Comparison of ENCODE assay signal across 16 mouse cellular contexts in the genomic region with DNA sequence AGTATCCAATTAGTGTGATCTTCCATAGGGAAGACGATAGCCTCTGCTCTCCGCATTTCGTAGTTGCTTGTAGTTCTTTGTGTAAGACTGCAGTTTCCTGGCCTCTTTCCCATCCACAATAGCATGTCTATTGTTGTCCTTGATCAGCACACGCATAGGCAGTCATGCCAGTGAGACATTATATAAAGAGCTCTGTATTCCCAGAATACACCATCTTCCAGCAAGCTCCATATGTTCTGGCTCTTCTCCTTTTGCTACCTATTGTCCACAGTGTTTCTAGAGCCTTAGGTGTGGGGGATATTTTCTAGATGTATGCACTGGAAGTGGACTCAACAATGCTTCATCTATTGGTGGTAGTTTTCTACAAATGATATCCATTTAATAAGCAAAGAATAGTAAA.
DNase-seq lines count a peak whose midpoint lies in the region; TF ChIP-seq lines count a peak whose summit lies in the region.
"Had no signal": no experiment of that assay in that cellular context is flagged by ENCODE, and none has a peak within 500 bp of the region (broad histone marks: within the 10 kb centered on the region; RNA-seq: fewer than 3 reads in every experiment).

No protein-coding gene starts in this region.

- no peak for TF ChIP-seq CTCF in brain, embryonic 14.5 days (IDR thresholded peaks at IDR 0.05; ENCODE audit: borderline replicate concordance, extremely low read depth, insufficient read depth, insufficient read length)

- DNase-seq in brain, adult 2 months (ENCODE audit: low read depth, low spot score) = peak; percentile 44
- peak; percentile 15 for DNase-seq in brain, embryonic 14.5 days (ENCODE audit: low read depth)
- DNase-seq in retina, postnatal 1 day = peak; percentile 48
- DNase-seq in lung, postnatal 4 days = no peak
- no peak for DNase-seq in embryo, embryonic 10.5 days (ENCODE audit: low spot score)
- DNase-seq in left cerebral cortex, postnatal 36 days (ENCODE audit: low spot score in 2 of 2) = no peak
- DNase-seq: adrenal gland, adult 2 months; adrenal gland, postnatal 10 days; adrenal gland, postnatal 25 days; cerebellum, adult 11-12 months; cerebellum, adult 2 months; cerebellum, adult 9-10 months; cerebellum, postnatal 10 days; cerebellum, postnatal 25 days; embryo, embryonic 11 days; forebrain, postnatal 0 days had no signal

- TF ChIP-seq POLR2A in brain, embryonic 14.5 days (IDR thresholded peaks at IDR 0.05; ENCODE audit: borderline replicate concordance, extremely low read depth, insufficient read depth, insufficient read length, poor library complexity, severe bottlenecking) = no peak

- intact Hi-C loops in left cerebral cortex, postnatal 36 days (cut with DNase I) = no loop called here

Comparison
In these comparisons a context has a peak if more than half of its experiments do, and no peak if none do; other contexts are left out.
1. DNase-seq: peak in brain, adult 2 months (single experiment), brain, embryonic 14.5 days (single experiment) and retina, postnatal 1 day (single experiment); none in lung, postnatal 4 days (0 of 2), embryo, embryonic 10.5 days (single experiment) and left cerebral cortex, postnatal 36 days (0 of 2).